Mouse (Mus musculus): ENCODE results near the gene Ttc7b. TPM values are rescaled to one million over a fixed set of nuclear protein-coding genes. Genes with fewer than 3 reads are reported as not detected.
A peak's percentile ranks its signal among the peaks of the same experiment; 100 is the strongest.

Gene Ttc7b
- polyA plus RNA-seq, 1 experiment from 2014 or later, result 29.4 TPM

DNA sequence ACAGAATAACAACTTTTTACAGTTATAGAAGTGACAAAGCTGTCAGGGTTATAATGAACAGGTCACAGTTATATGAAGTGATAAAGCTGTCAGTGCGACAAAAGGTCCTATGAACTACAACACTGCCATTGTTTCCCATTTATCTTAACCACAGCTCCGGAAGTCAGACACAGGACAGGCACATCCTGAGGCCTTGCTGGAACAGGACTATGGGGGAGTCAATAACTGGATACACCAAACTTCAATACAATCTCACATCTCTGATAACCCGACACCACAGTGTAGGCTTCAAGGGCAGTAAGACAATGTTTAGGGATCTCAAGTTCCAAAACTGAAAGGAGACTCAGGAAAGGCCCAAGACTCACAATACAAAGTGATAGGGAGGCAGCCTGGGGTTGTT is 45.1 kb downstream of the Ttc7b start:
- Histone ChIP-seq H3K36me3 (ENCODE audit: inconsistent target) (no peaks in the 10 kb centered on the region), H3K79me2 (ENCODE audit: inconsistent target) (0 out of 2 replicates have a peak, but pooled peaks cover 5% of the 10 kb centered on the region), H3K4me3 (ENCODE audit: inconsistent target) (no peak overlapping the region), H3K27ac (no peak overlapping the region)
- WGBS (ENCODE audit: missing documents), result 56% methylated on average over 3 of the region's 3 CpGs

- WGBS (ENCODE audit: missing documents), result 87% methylated on average over 3 of the region's 3 CpGs
- Histone ChIP-seq H3K4me3 (ENCODE audit: inconsistent target) (no peak overlapping the region), H3K36me3 (ENCODE audit: inconsistent target) (no peaks in the 10 kb centered on the region), H3K27ac (no peak overlapping the region), H3K79me2 (ENCODE audit: inconsistent target) (0 out of 2 replicates have a peak, but pooled peaks cover 5% of the 10 kb centered on the region)
These were observed 45.8 kb downstream of the Ttc7b start for GRCm38 (mm10) chr12:100474661-100475321.

GRCm38 (mm10) chr12:100470295-100470694 is 50.3 kb downstream of the Ttc7b start:
- Histone ChIP-seq H3K36me3 (ENCODE audit: inconsistent target) (no peaks in the 10 kb centered on the region), H3K79me2 (ENCODE audit: inconsistent target) (no peaks in the 10 kb centered on the region), H3K4me3 (ENCODE audit: inconsistent target) (no peak overlapping the region), H3K27ac (no peak overlapping the region)
- WGBS (ENCODE audit: missing documents), result 94% methylated on average over 9 of the region's 9 CpGs

- Histone ChIP-seq H3K27ac (no peak overlapping the region), H3K4me3 (ENCODE audit: inconsistent target) (no peak overlapping the region), H3K79me2 (ENCODE audit: inconsistent target) (no peaks in the 10 kb centered on the region), H3K36me3 (ENCODE audit: inconsistent target) (no peaks in the 10 kb centered on the region)
- 93% methylated on average over 7 of the region's 7 CpGs for WGBS (ENCODE audit: missing documents)
These were observed 50.9 kb downstream of the Ttc7b start for GRCm38 (mm10) chr12:100469503-100470293.

- no peaks in the 10 kb centered on the region for H3K79me2 ChIP-seq (ENCODE audit: inconsistent target)
- H3K36me3 ChIP-seq (ENCODE audit: inconsistent target), result no peaks in the 10 kb centered on the region
- no peak overlapping the region for H3K4me3 ChIP-seq (ENCODE audit: inconsistent target)
- no peak overlapping the region for H3K27ac ChIP-seq
- WGBS (ENCODE audit: missing documents), result 100% methylated on average over 1 of the region's 4 CpGs
These were observed 55.4 kb downstream of the Ttc7b start for GRCm38 (mm10) chr12:100465101-100465715.

DNA sequence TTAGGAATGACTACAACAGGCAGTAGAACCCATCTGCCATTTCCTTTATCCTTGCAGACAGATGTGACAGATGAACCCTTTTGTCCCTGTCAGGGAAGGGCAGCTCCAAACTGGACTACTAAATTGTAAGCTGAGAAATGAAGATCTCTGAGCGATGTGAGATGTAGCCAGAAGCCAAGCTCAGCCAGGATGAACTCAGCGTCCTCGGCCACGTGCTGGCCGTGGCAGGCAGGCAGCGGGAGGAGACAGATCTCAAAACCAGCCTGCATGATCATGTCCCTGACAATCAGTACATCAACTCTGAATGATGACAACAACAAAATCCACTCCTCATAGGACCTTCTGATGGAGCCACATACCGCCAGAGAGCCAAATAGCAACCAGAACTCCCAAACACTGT is 62.9 kb downstream of the Ttc7b start:
- 94% methylated on average over 7 of the region's 7 CpGs for WGBS (ENCODE audit: missing documents)
- H3K36me3 ChIP-seq (ENCODE audit: inconsistent target), result no peaks in the 10 kb centered on the region
- no peaks in the 10 kb centered on the region for H3K79me2 ChIP-seq (ENCODE audit: inconsistent target)
- H3K4me3 ChIP-seq (ENCODE audit: inconsistent target), result no peak overlapping the region
- no peak overlapping the region for H3K27ac ChIP-seq

GRCm38 (mm10) chr12:100456257-100456975 is 64.2 kb downstream of the Ttc7b start:
- WGBS (ENCODE audit: missing documents), result 94% methylated on average over 9 of the region's 10 CpGs

DNA sequence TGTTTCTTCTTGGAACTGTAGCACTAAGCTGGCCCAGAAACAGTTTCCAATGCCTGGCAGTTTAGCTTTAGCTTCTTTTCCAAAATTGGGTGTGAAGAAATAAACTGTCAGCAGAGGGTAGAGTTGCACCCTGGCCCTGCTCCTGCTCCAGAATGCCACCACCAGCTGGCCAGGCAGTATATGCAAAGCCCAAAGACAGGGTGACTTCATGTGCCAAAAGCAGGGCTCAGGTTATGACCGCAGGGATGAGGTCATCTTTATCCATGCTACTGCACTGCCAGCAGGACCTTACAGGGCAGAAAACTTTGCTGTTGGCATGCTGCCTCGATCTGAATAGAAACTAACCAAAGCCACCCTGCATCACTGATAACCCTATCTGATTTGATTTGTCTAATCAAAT is 65.2 kb downstream of the Ttc7b start:
- H3K36me3 ChIP-seq (ENCODE audit: inconsistent target), result no peaks in the 10 kb centered on the region
- no peaks in the 10 kb centered on the region for H3K79me2 ChIP-seq (ENCODE audit: inconsistent target)
- no peak overlapping the region for H3K27ac ChIP-seq
- no peak overlapping the region for H3K4me3 ChIP-seq (ENCODE audit: inconsistent target)
- 96% methylated on average over 2 of the region's 2 CpGs for WGBS (ENCODE audit: missing documents)

More at GRCm38 (mm10) chr12:100456257-100456975, 64.2 kb downstream of the Ttc7b start:
- H3K27ac ChIP-seq, result no peak overlapping the region
- H3K36me3 ChIP-seq (ENCODE audit: inconsistent target), result no peaks in the 10 kb centered on the region
- H3K4me3 ChIP-seq (ENCODE audit: inconsistent target), result no peak overlapping the region
- no peaks in the 10 kb centered on the region for H3K79me2 ChIP-seq (ENCODE audit: inconsistent target)

- WGBS (ENCODE audit: missing documents), result 98% methylated on average over 12 of the region's 12 CpGs
- Histone ChIP-seq H3K36me3 (ENCODE audit: inconsistent target) (no peaks in the 10 kb centered on the region), H3K27ac (no peak overlapping the region)
These were observed 72.8 kb downstream of the Ttc7b start for GRCm38 (mm10) chr12:100447701-100448277.

GRCm38 (mm10) chr12:100447161-100447560 is 73.5 kb downstream of the Ttc7b start:
- peaks cover 8% of the 10 kb centered on the region; the same call in 1 of the 2 replicates for H3K79me2 ChIP-seq (ENCODE audit: inconsistent target)
- no peaks in the 10 kb centered on the region for H3K36me3 ChIP-seq (ENCODE audit: inconsistent target)
- no peak overlapping the region for H3K4me3 ChIP-seq (ENCODE audit: inconsistent target)
- WGBS (ENCODE audit: missing documents), result 93% methylated on average over 6 of the region's 6 CpGs
- H3K27ac ChIP-seq, result no peak overlapping the region

More at GRCm38 (mm10) chr12:100447701-100448277, 72.8 kb downstream of the Ttc7b start:
- peaks cover 8% of the 10 kb centered on the region; the same call in 1 of the 2 replicates for H3K79me2 ChIP-seq (ENCODE audit: inconsistent target)
- H3K4me3 ChIP-seq (ENCODE audit: inconsistent target), result no peak overlapping the region

GRCm38 (mm10) chr12:100445686-100446085 is 74.9 kb downstream of the Ttc7b start:
- Histone ChIP-seq H3K36me3 (ENCODE audit: inconsistent target) (no peaks in the 10 kb centered on the region), H3K27ac (peak overlapping the region; percentile 65), H3K4me3 (ENCODE audit: inconsistent target) (no peak overlapping the region), H3K79me2 (ENCODE audit: inconsistent target) (peaks cover 8% of the 10 kb centered on the region; the same call in 1 of the 2 replicates)
- WGBS (ENCODE audit: missing documents), result 96% methylated on average over 7 of the region's 7 CpGs

GRCm38 (mm10) chr12:100445271-100445670 is 75.4 kb downstream of the Ttc7b start:
- 63% methylated on average over 5 of the region's 6 CpGs for WGBS (ENCODE audit: missing documents)
- Histone ChIP-seq H3K79me2 (ENCODE audit: inconsistent target) (peaks cover 8% of the 10 kb centered on the region; the same call in 1 of the 2 replicates), H3K27ac (peak overlapping the region; percentile 65), H3K36me3 (ENCODE audit: inconsistent target) (no peaks in the 10 kb centered on the region), H3K4me3 (ENCODE audit: inconsistent target) (no peak overlapping the region)

DNA sequence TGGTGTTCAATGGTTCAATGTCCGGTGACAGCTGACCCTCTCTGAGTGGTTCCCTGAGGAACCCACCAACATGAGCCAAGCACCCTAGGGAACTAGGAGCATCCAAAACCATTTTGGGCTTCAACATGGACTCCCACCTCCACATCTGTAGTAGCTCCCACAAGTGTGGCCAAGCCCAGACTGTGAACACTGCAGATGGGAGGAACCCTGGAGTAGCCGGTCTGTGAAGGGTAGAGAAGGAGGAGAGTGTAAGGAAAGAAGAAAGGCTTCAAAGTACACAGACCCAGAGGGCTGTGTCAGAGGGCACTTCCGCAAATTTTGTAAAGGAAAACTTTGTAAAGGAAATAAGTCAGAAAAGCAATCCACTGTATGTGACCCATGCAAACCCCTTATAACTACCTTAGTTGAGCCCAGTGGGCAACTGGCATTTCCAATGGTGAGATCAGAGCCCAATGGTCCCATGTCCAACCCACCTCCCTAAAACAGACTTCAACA is 75.9 kb downstream of the Ttc7b start:
- peak overlapping the region; percentile 65 for H3K27ac ChIP-seq

GRCm38 (mm10) chr12:100443452-100443851 is 77.2 kb downstream of the Ttc7b start:
- H3K27ac ChIP-seq, result no peak overlapping the region
- no peak overlapping the region for H3K4me3 ChIP-seq (ENCODE audit: inconsistent target)
- WGBS (ENCODE audit: missing documents), result 83% methylated on average over 6 of the region's 6 CpGs
- H3K79me2 ChIP-seq (ENCODE audit: inconsistent target), result peaks cover 9% of the 10 kb centered on the region; the same call in 1 of the 2 replicates
- H3K36me3 ChIP-seq (ENCODE audit: inconsistent target), result no peaks in the 10 kb centered on the region

More for the DNA sequence above, 75.9 kb downstream of the Ttc7b start:
- Histone ChIP-seq H3K36me3 (ENCODE audit: inconsistent target) (no peaks in the 10 kb centered on the region), H3K79me2 (ENCODE audit: inconsistent target) (peaks cover 8% of the 10 kb centered on the region; the same call in 1 of the 2 replicates), H3K4me3 (ENCODE audit: inconsistent target) (no peak overlapping the region)
- WGBS (ENCODE audit: missing documents), result 98% methylated on average over 3 of the region's 3 CpGs
